Mouse (Mus musculus) ES-Bruce4 (cell line): Measurements from ENCODE around the gene Ubqln4. TPM values are rescaled to one million over a fixed set of nuclear protein-coding genes. Genes with fewer than 3 reads are reported as not detected.
A peak's percentile ranks its signal among the peaks of the same experiment; 100 is the strongest.

Experiments used
- H3K27ac ChIP-seq: 2 replicates; pipeline ENCODE4 v1.5.1; 2012; ENCODE audit warnings: low read length, inconsistent platforms; ENCODE audit not compliant: insufficient read depth
- H3K27me3 ChIP-seq: 2 replicates; pipeline ENCODE4 v1.6.1; 2012; ENCODE audit warnings: mild to moderate bottlenecking, low read length, inconsistent platforms; ENCODE audit not compliant: control insufficient read depth, poor library complexity, insufficient read depth, severe bottlenecking
- H3K36me3 ChIP-seq: 2 replicates; pipeline ENCODE4 v1.6.1; 2012; ENCODE audit warnings: inconsistent platforms, mild to moderate bottlenecking, low read length, moderate library complexity; ENCODE audit not compliant: control insufficient read depth, poor library complexity, insufficient read depth, severe bottlenecking
- H3K4me1 ChIP-seq: one replicate; pipeline ENCODE4 v1.8.1; 2011; ENCODE audit warnings: low read length; ENCODE audit not compliant: control insufficient read depth, insufficient read depth
- H3K4me3 ChIP-seq: 2 replicates; pipeline ENCODE4 v1.5.1; 2011; ENCODE audit warnings: low read depth, mild to moderate bottlenecking, low read length
- H3K9ac ChIP-seq: 2 replicates; pipeline ENCODE4 v1.6.1; 2012; ENCODE audit warnings: low read depth, mild to moderate bottlenecking, inconsistent platforms; ENCODE audit not compliant: poor library complexity, severe bottlenecking
- H3K9me3 ChIP-seq: replicated peaks from 2 replicates; pipeline ENCODE4 v1.6.1; 2012; ENCODE audit warnings: mild to moderate bottlenecking, low read length, inconsistent platforms; ENCODE audit not compliant: control insufficient read depth, poor library complexity, insufficient read depth, severe bottlenecking
- CTCF ChIP-seq: IDR thresholded peaks from one replicate; pipeline ENCODE4 v1.8.1; 2011; ENCODE audit warnings: low read depth, low read length
- EP300 ChIP-seq: IDR thresholded peaks from 2 replicates; pipeline ENCODE4 v1.6.1; 2011; ENCODE audit warnings: low read depth, low read length; ENCODE audit not compliant: insufficient read depth
- POLR2A ChIP-seq: IDR thresholded peaks from one replicate; pipeline ENCODE4 v1.8.1; 2011; ENCODE audit warnings: low read length; ENCODE audit not compliant: insufficient read depth
- polyA plus RNA-seq: library from polyadenylated mRNA; stranded (reverse); fragments of >200 nt; gene quantifications from 2 replicates; pipeline ENCODE4 v1.2.4, GENCODE M21; 2011; ENCODE audit warnings: low read depth; ENCODE audit not compliant: missing spikeins, insufficient read depth, insufficient read length

Ubqln4 gene
- polyA plus RNA-seq, 1 experiment, result 118 TPM

- Histone ChIP-seq H3K9me3 (no peaks in the 10 kb centered on the region), H3K27me3 (no peaks in the 10 kb centered on the region), H3K4me1 (peaks cover 4% of the 10 kb centered on the region), H3K27ac (no peak overlapping the region), H3K9ac (no peak overlapping the region), H3K36me3 (no peaks in the 10 kb centered on the region; the same call in 1 of the 2 replicates), H3K4me3 (no peak overlapping the region)
- TF ChIP-seq EP300 (no peak), POLR2A (no peak), CTCF (no peak)
Observed at GRCm38 (mm10) chr3:88614418-88614817, 60.9 kb downstream of the Ubqln4 start.

- H3K4me1 ChIP-seq, result peaks cover 4% of the 10 kb centered on the region
- peak overlapping the region; percentile 68 for H3K27ac ChIP-seq
- no peaks in the 10 kb centered on the region for H3K9me3 ChIP-seq
- H3K9ac ChIP-seq, result peak overlapping the region; percentile 55
- H3K4me3 ChIP-seq, result peak overlapping the region; percentile 61
- no peaks in the 10 kb centered on the region; the same call in 1 of the 2 replicates for H3K36me3 ChIP-seq
- TF ChIP-seq CTCF, result no peak
- 0 out of 2 replicates have a peak, but pooled peaks have one; percentile 46 for TF ChIP-seq EP300
- H3K27me3 ChIP-seq, result no peaks in the 10 kb centered on the region
Observed at GRCm38 (mm10) chr3:88615117-88615516, 61.6 kb downstream of the Ubqln4 start.

GRCm38 (mm10) chr3:88615902-88616391 is 62.4 kb downstream of the Ubqln4 start:
- Histone ChIP-seq H3K27me3 (no peaks in the 10 kb centered on the region), H3K36me3 (no peaks in the 10 kb centered on the region; the same call in 1 of the 2 replicates), H3K9ac (peak overlapping the region; percentile 55), H3K9me3 (no peaks in the 10 kb centered on the region), H3K27ac (peak overlapping the region; percentile 68), H3K4me1 (peaks cover 4% of the 10 kb centered on the region), H3K4me3 (peak overlapping the region; percentile 61)
- TF ChIP-seq POLR2A (no peak), CTCF (no peak), EP300 (no peak)

- Histone ChIP-seq H3K4me3 (no peak overlapping the region; the same call in 1 of the 2 replicates), H3K27ac (no peak overlapping the region)
Observed at GRCm38 (mm10) chr3:88616951-88617500, 63.5 kb downstream of the Ubqln4 start.

GRCm38 (mm10) chr3:88618074-88618871 is 64.7 kb downstream of the Ubqln4 start:
- H3K9ac ChIP-seq, result no peak overlapping the region
- peaks cover 4% of the 10 kb centered on the region for H3K4me1 ChIP-seq
- TF ChIP-seq EP300 (no peak), POLR2A (no peak), CTCF (no peak)
- H3K4me3 ChIP-seq, result no peak overlapping the region
- peaks cover 6% of the 10 kb centered on the region for H3K9me3 ChIP-seq
- no peak overlapping the region for H3K27ac ChIP-seq
- no peaks in the 10 kb centered on the region for H3K27me3 ChIP-seq
- H3K36me3 ChIP-seq, result no peaks in the 10 kb centered on the region; the same call in 1 of the 2 replicates

More at GRCm38 (mm10) chr3:88616951-88617500, 63.5 kb downstream of the Ubqln4 start:
- no peak for TF ChIP-seq POLR2A
- TF ChIP-seq EP300, result no peak
- TF ChIP-seq CTCF, result no peak
- H3K36me3 ChIP-seq, result no peaks in the 10 kb centered on the region; the same call in 1 of the 2 replicates
- no peaks in the 10 kb centered on the region for H3K27me3 ChIP-seq
- no peaks in the 10 kb centered on the region for H3K9me3 ChIP-seq
- H3K4me1 ChIP-seq, result peaks cover 4% of the 10 kb centered on the region
- H3K9ac ChIP-seq, result peak overlapping the region; percentile 55

Other genes with a start within 250 kb of the Ubqln4 start
- 89.0 and 93.3 TPM in 2 replicates for gene Glmp, start 228.7 kb upstream of the Ubqln4 start, polyA plus RNA-seq
- 9.1 and 12.8 TPM in 2 replicates for gene Tmem79, start 217.6 kb upstream of the Ubqln4 start, polyA plus RNA-seq
- gene Smg5, start 217.5 kb upstream of the Ubqln4 start, polyA plus RNA-seq, result 70.7 and 84.2 TPM in 2 replicates
- gene Paqr6, start 189.2 kb upstream of the Ubqln4 start, polyA plus RNA-seq, result 4.9 and 6.8 TPM in 2 replicates
- gene Bglap3, start 181.0 kb upstream of the Ubqln4 start, polyA plus RNA-seq, result 1.0 and 1.4 TPM in 2 replicates
- not detected in 2 replicates for gene Bglap2, start 175.1 kb upstream of the Ubqln4 start, polyA plus RNA-seq
- not detected in 2 replicates for gene Bglap, start 169.3 kb upstream of the Ubqln4 start, polyA plus RNA-seq
- gene Pmf1, start 143.4 kb upstream of the Ubqln4 start, polyA plus RNA-seq, result 88.6 and 102 TPM in 2 replicates
- gene Slc25a44, start 128.6 kb upstream of the Ubqln4 start, polyA plus RNA-seq, result 13.5 and 14.7 TPM in 2 replicates
- 2.3 and 4.0 TPM in 2 replicates for gene Sema4a, start 92.6 kb upstream of the Ubqln4 start, polyA plus RNA-seq
- gene Lmna, start 43.8 kb upstream of the Ubqln4 start, polyA plus RNA-seq, result 30.0 and 37.2 TPM in 2 replicates
- 42.3 and 43.4 TPM in 2 replicates for gene Mex3a, start 21.4 kb upstream of the Ubqln4 start, polyA plus RNA-seq
- 33.2 and 35.1 TPM in 2 replicates for gene Rab25, start 5.5 kb upstream of the Ubqln4 start, polyA plus RNA-seq
- 138 and 151 TPM in 2 replicates for gene Lamtor2, start 684 bp upstream of the Ubqln4 start, polyA plus RNA-seq
- 348 and 382 TPM in 2 replicates for gene Ssr2, start 22.1 kb downstream of the Ubqln4 start, polyA plus RNA-seq
- gene Arhgef2, start 52.2 kb downstream of the Ubqln4 start, polyA plus RNA-seq, result 71.2 and 74.9 TPM in 2 replicates
- gene Rxfp4, start 99.4 kb downstream of the Ubqln4 start, polyA plus RNA-seq, result not detected in 2 replicates
- 72.7 and 78.1 TPM in 2 replicates for gene Khdc4, start 132.0 kb downstream of the Ubqln4 start, polyA plus RNA-seq
- gene Rit1, start 163.1 kb downstream of the Ubqln4 start, polyA plus RNA-seq, result 10.1 and 10.4 TPM in 2 replicates
- gene Syt11, start 221.4 kb downstream of the Ubqln4 start, polyA plus RNA-seq, result 9.0 and 9.5 TPM in 2 replicates